12 mouse cellular contexts compared by ENCODE assay signal in the genomic region with DNA sequence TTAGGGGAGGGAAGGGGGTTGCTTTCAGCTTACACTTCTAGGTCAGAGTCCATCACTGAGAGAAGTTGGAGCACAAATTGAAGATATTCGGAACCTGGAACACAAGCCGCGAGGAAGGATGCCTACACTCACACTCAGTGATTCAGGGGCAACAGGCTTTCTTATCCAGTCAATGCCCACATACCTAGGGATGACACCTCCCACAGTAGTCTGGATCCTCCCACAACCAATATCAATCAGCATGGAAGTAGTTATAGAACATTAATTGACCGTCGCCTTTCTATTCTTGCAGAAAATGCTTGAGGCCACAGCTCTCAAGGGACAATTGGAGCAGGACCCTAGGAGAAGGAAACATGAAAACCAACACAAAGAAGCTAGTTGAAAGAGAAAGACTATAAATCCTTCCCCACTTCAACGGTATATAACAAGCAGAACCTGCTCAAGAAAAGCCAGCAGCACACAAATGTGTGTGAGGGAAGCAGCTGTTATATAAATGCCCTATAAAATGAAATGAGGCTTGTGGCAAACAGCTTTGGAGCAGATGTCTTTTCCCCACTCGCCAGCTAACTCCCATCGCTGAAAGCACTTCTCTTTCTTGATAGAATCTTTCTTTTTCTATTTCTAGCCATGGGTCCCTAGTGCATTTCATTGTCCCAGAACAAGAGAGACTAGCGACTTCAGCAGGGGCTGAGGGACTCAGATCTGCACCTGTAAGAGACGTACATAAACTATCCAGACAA.
DNase-seq lines count a peak whose midpoint lies in the region; ATAC-seq and TF ChIP-seq lines count a peak whose summit lies in the region.
"Had no signal": no experiment of that assay in that cellular context is flagged by ENCODE, and none has a peak within 500 bp of the region (broad histone marks: within the 10 kb centered on the region; RNA-seq: fewer than 3 reads in every experiment).

No protein-coding gene starts in this region.

- 83% methylated on average over 10 of the region's 10 CpGs for WGBS in hindbrain, embryonic 11.5 days
- WGBS in hindbrain, embryonic 16.5 days = 70% methylated on average over 10 of the region's 10 CpGs
- WGBS in limb, embryonic 13.5 days = 47% methylated on average over 10 of the region's 10 CpGs
- WGBS in forebrain, embryonic 12.5 days = 79% methylated on average over 10 of the region's 10 CpGs
- 84% methylated on average over 10 of the region's 10 CpGs for WGBS in intestine, embryonic 15.5 days
- WGBS in intestine, postnatal 0 days = 82% methylated on average over 10 of the region's 10 CpGs

- TF ChIP-seq CTCF in intestine, postnatal 0 days (IDR thresholded peaks at IDR 0.05; ENCODE audit: low read depth) = no peak

- no peak overlapping the region for H3K27ac ChIP-seq in hindbrain, embryonic 11.5 days (ENCODE audit: low read depth, low read length)
- no peak overlapping the region for H3K27ac ChIP-seq in hindbrain, embryonic 16.5 days (ENCODE audit: low read depth, low read length)
- no peak overlapping the region for H3K27ac ChIP-seq in limb, embryonic 13.5 days
- H3K27ac ChIP-seq in forebrain, embryonic 12.5 days = no peak overlapping the region
- H3K27ac ChIP-seq in intestine, embryonic 15.5 days = no peak overlapping the region
- H3K27ac ChIP-seq in intestine, postnatal 0 days (ENCODE audit: low read depth, low read length) = no peak overlapping the region
- H3K27ac ChIP-seq: hindbrain, embryonic 15.5 days had no signal

- ATAC-seq in hindbrain, embryonic 11.5 days (ENCODE audit: low FRiP score) = peak; percentile 25; the same call in 1 of the 2 replicates
- no peak for ATAC-seq in hindbrain, embryonic 16.5 days
- peak; percentile 61 for ATAC-seq in limb, embryonic 13.5 days (ENCODE audit: low FRiP score, low read depth)
- ATAC-seq in forebrain, embryonic 12.5 days (ENCODE audit: low FRiP score) = no peak
- ATAC-seq in intestine, embryonic 15.5 days = no peak
- ATAC-seq in intestine, postnatal 0 days = no peak

- H3K9me3 ChIP-seq in hindbrain, embryonic 11.5 days (ENCODE audit: control insufficient read depth, low read length) = no peaks in the 10 kb centered on the region
- H3K9me3 ChIP-seq in hindbrain, embryonic 16.5 days (ENCODE audit: control insufficient read depth, low read length) = no peaks in the 10 kb centered on the region
- no peaks in the 10 kb centered on the region for H3K9me3 ChIP-seq in limb, embryonic 13.5 days
- H3K9me3 ChIP-seq in forebrain, embryonic 12.5 days = no peaks in the 10 kb centered on the region
- no peaks in the 10 kb centered on the region for H3K9me3 ChIP-seq in intestine, embryonic 15.5 days
- no peaks in the 10 kb centered on the region for H3K9me3 ChIP-seq in intestine, postnatal 0 days (ENCODE audit: control insufficient read depth)
- H3K9me3 ChIP-seq: hindbrain, embryonic 15.5 days had no signal

- H3K9ac ChIP-seq in hindbrain, embryonic 11.5 days (ENCODE audit: low read depth, low read length) = no peak overlapping the region
- H3K9ac ChIP-seq in hindbrain, embryonic 16.5 days (ENCODE audit: low read depth, low read length) = no peak overlapping the region
- H3K9ac ChIP-seq in limb, embryonic 13.5 days = no peak overlapping the region
- no peak overlapping the region for H3K9ac ChIP-seq in forebrain, embryonic 12.5 days
- no peak overlapping the region for H3K9ac ChIP-seq in intestine, embryonic 15.5 days
- no peak overlapping the region for H3K9ac ChIP-seq in intestine, postnatal 0 days (ENCODE audit: low read depth, low read length)
- H3K9ac ChIP-seq: hindbrain, embryonic 15.5 days had no signal

- H3K4me1 ChIP-seq in hindbrain, embryonic 11.5 days (replicated peaks; ENCODE audit: control insufficient read depth, insufficient read depth, low read length) = no peaks in the 10 kb centered on the region
- no peaks in the 10 kb centered on the region for H3K4me1 ChIP-seq in hindbrain, embryonic 16.5 days (ENCODE audit: control insufficient read depth, insufficient read depth, low read depth, low read length)
- H3K4me1 ChIP-seq in limb, embryonic 13.5 days = peaks cover 9% of the 10 kb centered on the region; the same call in 1 of the 2 replicates
- no peaks in the 10 kb centered on the region for H3K4me1 ChIP-seq in forebrain, embryonic 12.5 days
- H3K4me1 ChIP-seq in intestine, embryonic 15.5 days (replicated peaks) = no peaks in the 10 kb centered on the region
- no peaks in the 10 kb centered on the region for H3K4me1 ChIP-seq in intestine, postnatal 0 days (replicated peaks; ENCODE audit: control insufficient read depth, insufficient read depth, low read length)
- H3K4me1 ChIP-seq: hindbrain, embryonic 15.5 days had no signal

- no peak overlapping the region for H3K4me3 ChIP-seq in hindbrain, embryonic 11.5 days (ENCODE audit: low read depth, low read length)
- H3K4me3 ChIP-seq in hindbrain, embryonic 16.5 days (ENCODE audit: low read length) = no peak overlapping the region
- H3K4me3 ChIP-seq in limb, embryonic 13.5 days = no peak overlapping the region
- H3K4me3 ChIP-seq in forebrain, embryonic 12.5 days (replicated peaks) = no peak overlapping the region
- no peak overlapping the region for H3K4me3 ChIP-seq in intestine, embryonic 15.5 days (replicated peaks)
- H3K4me3 ChIP-seq in intestine, postnatal 0 days (ENCODE audit: low read depth, low read length) = no peak overlapping the region
- H3K4me3 ChIP-seq: hindbrain, embryonic 15.5 days had no signal

- no peak overlapping the region for H3K4me2 ChIP-seq in hindbrain, embryonic 11.5 days (replicated peaks; ENCODE audit: low read depth, low read length)
- no peak overlapping the region for H3K4me2 ChIP-seq in hindbrain, embryonic 16.5 days (ENCODE audit: low read length)
- H3K4me2 ChIP-seq in limb, embryonic 13.5 days (replicated peaks) = no peak overlapping the region
- H3K4me2 ChIP-seq in forebrain, embryonic 12.5 days = no peak overlapping the region
- H3K4me2 ChIP-seq in intestine, embryonic 15.5 days (replicated peaks) = no peak overlapping the region
- no peak overlapping the region for H3K4me2 ChIP-seq in intestine, postnatal 0 days (replicated peaks; ENCODE audit: low read depth)
- H3K4me2 ChIP-seq: hindbrain, embryonic 15.5 days had no signal

- no peaks in the 10 kb centered on the region for H3K27me3 ChIP-seq in hindbrain, embryonic 11.5 days (ENCODE audit: control insufficient read depth, insufficient read depth, low read length)
- no peaks in the 10 kb centered on the region for H3K27me3 ChIP-seq in hindbrain, embryonic 16.5 days (replicated peaks; ENCODE audit: control insufficient read depth, insufficient read depth, low read length)
- H3K27me3 ChIP-seq in limb, embryonic 13.5 days = 0 out of 2 replicates have a peak, but pooled peaks cover 2% of the 10 kb centered on the region
- no peaks in the 10 kb centered on the region for H3K27me3 ChIP-seq in forebrain, embryonic 12.5 days
- no peaks in the 10 kb centered on the region for H3K27me3 ChIP-seq in intestine, embryonic 15.5 days (replicated peaks)
- H3K27me3 ChIP-seq in intestine, postnatal 0 days (replicated peaks; ENCODE audit: control insufficient read depth, insufficient read depth, low read length) = no peaks in the 10 kb centered on the region
- H3K27me3 ChIP-seq: hindbrain, embryonic 15.5 days had no signal

- DNase-seq in hindbrain, embryonic 11.5 days (ENCODE audit: low spot score) = no peak
- DNase-seq in brain, adult 2 months (ENCODE audit: low read depth, low spot score) = peak; percentile 87
- DNase-seq in layer of hippocampus, adult 8-10 months (ENCODE audit: low spot score in 2 of 2) = peak; percentile 22 to 23
- DNase-seq: adrenal gland, postnatal 25 days; cerebellum, adult 11 months; lung, adult 18-20 months had no signal

- H3K36me3 ChIP-seq in hindbrain, embryonic 11.5 days (ENCODE audit: control insufficient read depth, insufficient read depth, low read length) = no peaks in the 10 kb centered on the region
- no peaks in the 10 kb centered on the region for H3K36me3 ChIP-seq in hindbrain, embryonic 16.5 days (ENCODE audit: control insufficient read depth, insufficient read depth, low read length)
- H3K36me3 ChIP-seq in limb, embryonic 13.5 days = no peaks in the 10 kb centered on the region
- H3K36me3 ChIP-seq in forebrain, embryonic 12.5 days (replicated peaks) = no peaks in the 10 kb centered on the region
- H3K36me3 ChIP-seq in intestine, embryonic 15.5 days = no peaks in the 10 kb centered on the region
- H3K36me3 ChIP-seq in intestine, postnatal 0 days (ENCODE audit: control insufficient read depth, insufficient read depth) = no peaks in the 10 kb centered on the region
- H3K36me3 ChIP-seq: hindbrain, embryonic 15.5 days had no signal

Comparison
In these comparisons a context has a peak if more than half of its experiments do, and no peak if none do; other contexts are left out.
1. ATAC-seq: peak in hindbrain, embryonic 11.5 days (single experiment) and limb, embryonic 13.5 days (single experiment); none in hindbrain, embryonic 16.5 days (single experiment), forebrain, embryonic 12.5 days (single experiment), intestine, embryonic 15.5 days (single experiment) and intestine, postnatal 0 days (single experiment).